Mouse (Mus musculus): ENCODE results near the gene Cntn4. TPM values are rescaled to one million over a fixed set of nuclear protein-coding genes. Genes with fewer than 3 reads are reported as not detected.

Cntn4 gene
- total RNA-seq (2021) = not detected

GRCm38 (mm10) chr6:105677149-105678031 is at the start of gene Cntn4:
TSS of gene Cntn4 (plus strand) at chr6:105677660.
- intact Hi-C loops (cut with DNase I) = no loop called here
- no peak for DNase-seq (ENCODE audit: low spot score)

- intact Hi-C loops (cut with DNase I) = no loop called here
These were observed 3.2 kb upstream of the Cntn4 start for GRCm38 (mm10) chr6:105674276-105674675.

GRCm38 (mm10) chr6:105675099-105675498 is 2.4 kb upstream of the Cntn4 start:
- DNase-seq (ENCODE audit: low spot score) = no peak
- intact Hi-C loops (cut with DNase I) = no loop called here

More at GRCm38 (mm10) chr6:105674276-105674675, 3.2 kb upstream of the Cntn4 start:
- no peak for DNase-seq (ENCODE audit: low spot score)

DNA sequence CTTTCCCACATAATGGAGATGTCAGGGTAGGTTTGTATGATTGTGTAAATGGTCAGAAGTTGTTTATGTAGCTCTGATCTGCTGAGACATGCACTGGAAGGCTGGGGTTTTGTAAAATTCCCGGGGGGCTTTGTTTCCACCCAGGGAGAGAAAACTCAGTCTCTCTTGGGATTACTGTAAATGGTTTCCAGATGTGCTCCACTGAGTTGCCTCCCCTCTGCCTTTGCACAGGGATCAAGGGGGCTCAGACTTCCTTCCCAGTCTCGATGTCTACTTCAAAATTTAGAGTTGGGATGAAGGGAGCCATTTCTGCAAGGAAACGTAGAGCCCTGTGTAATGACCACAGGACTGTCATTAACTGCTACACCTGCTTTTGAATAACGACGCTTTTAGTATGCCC is 823 bp upstream of the Cntn4 start:
- intact Hi-C loops (cut with DNase I) = no loop called here
- DNase-seq (ENCODE audit: low spot score) = no peak

DNA sequence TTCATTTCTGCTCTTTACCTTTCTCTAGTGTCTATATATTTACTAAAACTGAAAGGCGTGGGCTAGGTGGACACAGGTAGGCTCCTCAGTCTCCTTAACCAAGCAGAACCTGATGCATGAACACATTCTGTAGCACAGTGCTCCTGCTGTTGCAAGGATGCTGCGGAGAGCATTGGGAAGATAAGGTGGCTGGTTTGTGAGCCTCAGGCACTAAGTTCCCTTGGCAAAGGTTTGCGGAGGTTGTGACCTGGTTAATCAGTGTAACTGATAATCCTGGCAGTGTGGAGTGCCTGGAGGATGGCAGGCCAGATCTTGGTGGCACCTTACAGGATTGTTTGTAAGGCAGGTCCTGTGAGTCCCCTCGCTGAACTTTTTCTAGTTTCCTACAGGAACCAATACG is 1.3 kb downstream of the Cntn4 start:
- intact Hi-C loops (cut with DNase I) = no loop called here

DNA sequence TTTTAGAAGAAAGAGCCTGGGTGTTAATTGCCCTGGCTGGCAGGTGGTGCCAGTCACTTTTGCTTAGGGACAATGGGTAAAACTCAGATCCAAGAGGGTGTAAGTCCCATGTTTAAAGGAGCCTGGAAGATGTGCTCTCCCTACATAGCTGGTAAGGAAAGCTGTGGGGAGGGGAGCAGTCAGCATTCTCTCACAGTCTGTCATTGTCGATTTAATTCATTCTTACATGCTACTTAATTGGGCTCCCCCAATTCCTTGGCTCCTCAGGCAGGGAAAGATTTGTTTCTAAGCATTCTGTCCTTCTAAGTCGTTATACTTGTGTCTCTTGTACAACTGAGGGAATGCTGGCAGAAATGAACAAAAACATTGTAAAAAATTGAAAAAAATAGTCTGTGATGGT is 4.0 kb downstream of the Cntn4 start:
- no peak for DNase-seq (ENCODE audit: low spot score)
- intact Hi-C loops (cut with DNase I) = no loop called here

More for the DNA sequence above, 1.3 kb downstream of the Cntn4 start:
- no peak for DNase-seq (ENCODE audit: low spot score)

DNA sequence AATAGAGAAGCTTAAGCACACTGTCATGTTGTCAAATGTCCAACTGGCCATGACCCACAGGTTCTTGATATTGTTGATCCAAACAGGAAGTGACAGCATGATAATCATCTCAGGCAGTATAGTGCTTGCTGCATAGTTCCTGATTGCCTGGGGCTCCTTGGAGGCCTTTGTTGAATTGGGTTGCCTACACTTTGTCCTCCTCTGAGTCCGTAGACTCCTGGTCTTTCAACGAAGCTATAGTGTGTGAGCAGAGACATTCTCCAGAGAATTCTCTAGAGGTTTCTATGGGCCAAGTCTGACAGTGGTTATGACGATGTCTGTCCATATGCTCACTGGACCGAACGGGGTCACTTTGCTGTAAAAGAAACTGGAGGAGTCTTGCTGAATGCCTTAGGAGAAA is 5.8 kb downstream of the Cntn4 start:
- DNase-seq (ENCODE audit: low spot score) = no peak
- intact Hi-C loops (cut with DNase I) = no loop called here

DNA sequence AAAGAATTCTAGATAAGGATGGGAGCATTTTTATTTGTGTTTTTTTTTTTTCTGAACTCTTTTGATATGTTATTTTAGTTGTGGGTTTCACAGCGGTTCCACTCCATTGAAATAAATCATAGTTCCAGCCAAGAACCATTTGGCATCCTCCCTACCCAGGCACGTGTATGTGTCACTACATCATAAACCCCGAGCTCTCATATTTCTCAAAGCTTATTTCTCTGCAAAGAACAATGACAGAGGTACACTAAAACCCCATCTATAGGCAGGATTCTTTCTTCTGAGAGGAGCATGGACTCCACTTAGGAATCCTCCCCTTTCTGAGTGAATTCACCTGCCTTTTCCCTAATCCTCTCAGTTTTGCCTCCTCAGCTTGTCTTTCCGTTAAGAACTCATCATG is 6.7 kb downstream of the Cntn4 start:
- intact Hi-C loops (cut with DNase I) = no loop called here
- no peak for DNase-seq (ENCODE audit: low spot score)

DNA sequence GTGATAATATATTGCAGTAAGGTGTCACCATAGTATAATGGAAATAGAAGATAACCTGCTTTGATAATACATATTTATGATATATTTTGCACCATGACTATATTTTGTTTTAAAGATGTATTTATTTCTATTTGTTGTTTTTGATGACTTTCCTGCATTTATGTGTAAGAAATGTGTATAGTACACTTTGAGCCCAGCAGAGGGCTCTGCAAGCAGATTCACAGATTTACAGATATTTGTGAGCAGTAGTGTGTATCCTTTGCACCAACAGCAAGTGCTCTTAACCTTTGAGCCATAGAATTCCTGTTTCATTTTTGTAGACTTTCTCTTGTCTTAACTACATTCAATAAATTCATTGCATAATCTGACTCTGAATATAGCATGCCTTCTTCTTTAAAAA is 10.7 kb downstream of the Cntn4 start:
- intact Hi-C loops (cut with DNase I) = no loop called here

DNA sequence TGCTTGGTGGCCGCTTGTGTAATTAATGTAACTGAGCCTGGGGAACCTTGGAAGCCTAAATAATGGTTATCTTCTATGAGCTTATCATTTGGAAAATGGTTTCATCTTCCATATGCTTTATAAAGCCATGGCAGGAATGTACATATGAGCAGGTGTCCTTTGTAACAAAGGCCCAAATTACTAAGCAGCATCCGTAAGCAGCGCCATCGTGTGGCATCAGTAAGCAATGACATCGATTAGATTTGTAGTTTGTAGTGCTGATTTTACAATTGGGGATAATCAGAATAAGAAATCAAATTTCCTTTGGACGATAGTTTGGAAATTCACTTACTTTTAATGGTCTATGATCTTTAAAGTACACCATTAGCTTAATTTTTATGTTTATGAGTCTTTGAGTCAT is 64.6 kb downstream of the Cntn4 start:
- intact Hi-C loops (cut with DNase I) = no loop called here
- no peak for DNase-seq (ENCODE audit: low spot score)

More for the DNA sequence above, 10.7 kb downstream of the Cntn4 start:
- DNase-seq (ENCODE audit: low spot score) = no peak

GRCm38 (mm10) chr6:105780616-105781015 is 103.2 kb downstream of the Cntn4 start:
- DNase-seq (ENCODE audit: low spot score) = no peak
- intact Hi-C loops (cut with DNase I) = no loop called here

DNA sequence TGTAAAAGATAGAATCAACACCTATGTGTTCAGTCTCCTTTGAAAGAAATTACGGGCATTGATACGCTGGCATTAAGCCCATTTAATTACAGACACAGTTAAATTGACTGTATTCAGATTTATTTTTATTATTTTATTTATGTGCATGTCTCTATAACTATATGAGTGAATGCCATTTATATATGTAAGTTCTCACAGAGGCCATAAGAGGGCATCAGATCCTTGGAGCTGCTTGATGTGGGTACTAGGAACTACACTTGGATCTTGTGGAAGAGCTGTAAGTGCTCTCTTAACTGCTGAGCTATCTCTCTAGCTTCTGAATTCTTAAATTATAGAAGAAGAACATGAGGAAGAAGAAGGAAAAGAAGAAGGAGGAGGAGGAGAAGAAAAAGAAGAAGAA is 111.0 kb downstream of the Cntn4 start:
- intact Hi-C loops (cut with DNase I) = no loop called here

GRCm38 (mm10) chr6:105835099-105835498 is 157.6 kb downstream of the Cntn4 start:
- intact Hi-C loops (cut with DNase I) = no loop called here
- DNase-seq (ENCODE audit: low spot score) = no peak

More for the DNA sequence above, 111.0 kb downstream of the Cntn4 start:
- DNase-seq (ENCODE audit: low spot score) = no peak

DNA sequence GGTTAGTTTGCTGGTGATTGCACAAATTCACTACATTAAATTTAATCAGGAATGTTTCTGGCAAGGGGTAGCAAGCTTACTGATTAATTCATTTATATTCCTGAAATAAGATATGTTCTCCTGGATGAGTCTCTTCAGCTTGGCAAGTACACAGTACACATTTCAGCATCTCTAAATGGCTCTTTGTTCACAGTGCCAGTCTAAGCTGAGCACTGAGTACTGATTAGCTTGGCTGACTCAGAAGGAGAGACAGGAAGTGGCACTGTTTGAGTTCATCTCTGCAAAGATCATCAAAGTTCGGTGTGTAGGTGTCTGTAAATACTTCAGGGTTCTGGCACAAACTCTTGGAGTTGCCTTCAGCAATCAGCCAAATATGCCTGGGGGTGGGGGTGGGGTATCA is 169.8 kb downstream of the Cntn4 start:
- no peak for DNase-seq (ENCODE audit: low spot score)
- intact Hi-C loops (cut with DNase I) = no loop called here

GRCm38 (mm10) chr6:105892838-105893237 is 215.4 kb downstream of the Cntn4 start:
- intact Hi-C loops (cut with DNase I) = no loop called here
- no peak for DNase-seq (ENCODE audit: low spot score)

GRCm38 (mm10) chr6:105938485-105938884 is 261.0 kb downstream of the Cntn4 start:
- intact Hi-C loops (cut with DNase I) = no loop called here
- no peak for DNase-seq (ENCODE audit: low spot score)

GRCm38 (mm10) chr6:105939303-105939702 is 261.8 kb downstream of the Cntn4 start:
- intact Hi-C loops (cut with DNase I) = no loop called here
- DNase-seq (ENCODE audit: low spot score) = no peak

GRCm38 (mm10) chr6:105940591-105940990 is 263.1 kb downstream of the Cntn4 start:
- no peak for DNase-seq (ENCODE audit: low spot score)

GRCm38 (mm10) chr6:105991492-105991891 is 314.0 kb downstream of the Cntn4 start:
- DNase-seq (ENCODE audit: low spot score) = no peak
- intact Hi-C loops (cut with DNase I) = no loop called here

More at GRCm38 (mm10) chr6:105940591-105940990, 263.1 kb downstream of the Cntn4 start:
- intact Hi-C loops (cut with DNase I) = no loop called here

DNA sequence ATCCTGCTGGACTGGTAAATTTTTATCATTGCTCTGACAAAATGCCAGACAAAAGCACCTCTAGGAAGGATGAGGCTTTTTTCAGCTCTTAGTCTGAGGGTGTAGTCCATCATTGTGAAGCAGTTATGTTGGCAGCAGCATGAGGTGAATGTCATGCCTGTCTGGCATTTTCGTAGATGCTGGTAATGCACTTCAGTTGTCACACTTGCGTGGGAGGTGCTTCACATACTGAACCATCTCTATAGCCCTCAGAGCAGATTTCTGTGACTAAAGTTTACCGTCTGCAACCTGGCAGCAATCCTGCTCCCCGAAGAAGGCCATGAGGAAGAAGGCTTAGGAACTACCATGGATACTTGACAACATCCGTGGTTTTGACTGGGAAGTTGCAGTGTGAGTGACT is 335.6 kb downstream of the Cntn4 start:
- intact Hi-C loops (cut with DNase I) = no loop called here
- DNase-seq (ENCODE audit: low spot score) = no peak

- DNase-seq (ENCODE audit: low spot score) = no peak
- intact Hi-C loops (cut with DNase I) = no loop called here
These were observed 337.7 kb downstream of the Cntn4 start for GRCm38 (mm10) chr6:106015126-106015525.

- DNase-seq (ENCODE audit: low spot score) = no peak
- intact Hi-C loops (cut with DNase I) = no loop called here
These were observed 371.4 kb downstream of the Cntn4 start for GRCm38 (mm10) chr6:106048878-106049277.

All from heart, postnatal 25 days (tissue).